Mouse (Mus musculus) frontal cortex, adult 2 months (tissue): ENCODE measurements around the gene Trim59. TPM values are rescaled to one million over a fixed set of nuclear protein-coding genes. Genes with fewer than 3 reads are reported as not detected.
A peak's percentile ranks its signal among the peaks of the same experiment; 100 is the strongest.

Experiments
- DNase-seq, 2 experiments: peaks; one replicate each; pipeline ENCODE4 v3.0.0; 2022; ENCODE audit warnings: low spot score in 1 of 2; ENCODE audit errors: extremely low spot score in 1 of 2
- polyA plus RNA-seq: library from polyadenylated mRNA; depleted of rRNA; stranded (reverse); fragments of >200 nt; gene quantifications from 2 replicates; pipeline ENCODE4 v1.2.3, GENCODE M21; 2012; rRNA removed

The Trim59 gene
- polyA plus RNA-seq, 1 experiment = 9.4 TPM

DNA sequence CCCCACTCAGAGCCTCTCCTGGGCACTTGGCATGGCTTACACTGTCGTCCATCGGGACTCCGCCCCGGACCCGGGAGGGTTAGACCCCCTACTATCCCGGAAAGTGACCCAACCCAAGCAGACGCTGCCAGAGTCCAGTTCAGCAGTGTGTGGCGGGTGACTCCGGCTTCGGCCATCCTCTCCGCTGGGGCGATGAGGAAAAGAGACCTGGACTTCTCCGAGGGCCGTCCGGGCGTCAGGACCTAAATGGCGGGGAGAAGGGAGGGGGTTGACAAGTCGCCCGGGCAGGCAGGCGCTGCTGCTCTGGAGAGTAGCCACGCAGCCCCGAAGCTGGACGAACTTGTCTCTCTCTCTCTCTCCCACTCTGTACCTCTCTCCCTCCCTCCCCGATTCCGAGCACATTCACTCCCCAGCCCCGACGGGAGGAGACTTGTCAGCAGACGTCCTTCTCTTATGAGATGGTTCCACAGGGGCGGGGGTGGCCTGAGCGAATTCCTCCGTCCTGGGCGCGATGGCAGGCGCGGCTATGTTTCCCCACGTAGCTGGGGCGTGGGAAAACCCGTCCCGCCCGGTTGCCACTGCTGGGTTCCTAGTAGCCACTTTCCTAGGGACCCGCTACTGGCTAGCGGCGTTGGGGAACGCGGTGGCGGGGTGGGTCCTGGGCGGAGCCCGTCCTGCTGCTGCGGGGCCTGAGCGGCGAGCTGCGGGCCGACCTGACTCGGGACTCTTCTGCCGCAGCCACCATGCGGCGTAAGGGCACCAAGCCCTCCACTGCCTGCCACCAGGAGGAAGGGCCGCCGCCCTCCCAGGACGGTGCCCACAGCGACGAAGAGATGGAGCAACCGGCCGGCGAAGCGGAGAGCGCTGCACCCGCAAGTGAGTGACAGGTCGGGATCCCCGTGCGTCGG lies 39.0 kb downstream of the Trim59 start:
- peak in 1 of 2 experiments; percentile 30 for DNase-seq

DNA sequence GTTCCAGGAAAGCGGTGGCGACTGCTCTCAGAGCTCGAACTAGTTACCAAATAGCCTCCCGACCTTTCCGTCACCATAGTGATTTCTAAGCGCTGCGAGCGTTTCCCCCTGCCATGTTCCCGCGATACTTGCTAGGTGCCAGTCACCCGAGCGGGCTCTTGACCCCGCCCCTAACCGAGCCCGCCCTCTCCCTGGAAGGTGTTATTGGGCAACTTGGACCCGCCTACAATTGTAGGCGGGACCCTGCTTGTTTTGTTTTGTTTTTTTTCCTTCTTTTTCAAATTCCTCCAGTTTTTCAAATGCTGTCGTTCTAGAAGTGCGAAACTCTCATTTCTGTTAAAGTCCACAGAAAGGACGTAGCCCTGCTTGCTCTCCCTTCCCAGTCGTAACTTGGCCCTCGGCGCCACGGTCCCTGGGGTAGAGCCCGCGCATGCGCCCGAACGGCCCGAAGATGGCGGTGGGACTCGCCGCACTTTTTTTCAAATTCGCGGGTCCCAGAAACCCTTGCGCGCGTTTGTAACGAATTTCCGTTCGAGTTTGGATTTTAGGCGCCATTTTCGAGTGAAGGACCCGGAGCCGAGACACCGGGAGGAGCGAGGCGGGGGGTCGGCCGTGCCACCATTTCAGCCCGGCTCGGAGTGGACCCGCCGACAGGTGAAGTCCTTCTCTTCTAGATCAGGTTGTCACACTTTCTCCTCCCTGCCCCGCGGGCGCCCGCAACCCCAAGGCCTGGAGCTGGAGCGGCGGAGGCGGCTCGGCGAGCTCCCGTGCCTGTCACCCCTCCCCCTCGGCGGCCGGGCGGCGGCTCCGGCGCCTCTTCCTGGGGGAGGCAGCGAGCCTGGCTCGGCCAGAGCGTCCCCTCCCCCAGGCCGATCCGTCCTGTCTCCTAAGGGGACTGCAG lies 39.9 kb downstream of the Trim59 start, which contains the start of the genes Ift80 and Smc4:
TSS of gene Ift80 (minus strand) at position 134 of the 901 bp plus-strand sequence.
TSS of gene Smc4 (plus strand) at position 302 of the 901 bp plus-strand sequence.
- DNase-seq = peak; percentile 89 to 97

DNA sequence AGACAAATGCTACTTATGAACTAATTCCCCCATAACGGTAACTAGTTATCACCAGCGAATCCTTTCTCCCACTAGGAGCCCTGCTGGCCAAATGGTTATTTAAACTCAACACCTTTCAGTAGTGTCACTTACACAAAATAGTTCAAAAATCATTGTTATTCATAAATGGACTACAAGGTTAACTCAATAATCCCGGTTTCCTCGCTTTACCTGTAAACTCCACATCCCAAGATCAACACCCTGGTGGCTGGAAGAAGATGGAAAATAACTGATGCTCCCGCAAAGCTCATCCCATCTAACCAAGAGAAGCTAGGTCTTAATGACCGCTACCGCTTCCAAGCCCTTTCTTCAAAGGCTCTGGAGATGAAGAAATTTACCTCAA lies 40.5 kb downstream of the Trim59 start:
- no peak for DNase-seq

DNA sequence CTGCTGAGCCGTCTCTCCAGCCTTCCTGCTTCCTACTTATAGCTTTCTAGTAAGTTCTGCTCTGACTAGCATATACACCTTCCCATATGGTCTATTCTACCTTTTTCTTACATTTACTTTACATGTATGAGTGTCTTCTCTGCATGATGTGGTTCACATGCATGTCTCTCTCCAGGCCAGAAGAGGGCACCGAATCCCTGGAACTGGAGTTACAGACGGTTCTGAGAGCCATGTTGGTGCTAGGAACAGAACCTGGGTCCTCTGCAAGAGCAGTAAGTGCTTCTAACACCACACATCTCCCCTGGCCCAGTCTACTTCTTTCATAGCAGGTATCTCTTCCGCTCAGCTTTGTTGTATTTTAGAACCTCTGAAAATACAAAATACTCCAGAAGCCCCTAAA lies 41.8 kb downstream of the Trim59 start:
- DNase-seq = no peak

- no peak for DNase-seq
Observed at GRCm38 (mm10) chr3:68986550-68986949, 58.0 kb downstream of the Trim59 start.

Other genes starting within 250 kb of the Trim59 start
- gene 1110032F04Rik, start 175.2 kb downstream of the Trim59 start, polyA plus RNA-seq = 11.9 and 12.0 TPM in 2 replicates
- 17.1 and 17.8 TPM in 2 replicates for gene Ift80, start 40.2 kb downstream of the Trim59 start, polyA plus RNA-seq
- gene Smc4, start 40.0 kb downstream of the Trim59 start, polyA plus RNA-seq = 3.9 and 4.6 TPM in 2 replicates
- gene Kpna4, start 82.4 kb upstream of the Trim59 start, polyA plus RNA-seq = 35.9 and 40.6 TPM in 2 replicates
- gene Arl14, start 177.7 kb upstream of the Trim59 start, polyA plus RNA-seq = not detected in 2 replicates